Mouse (Mus musculus) central nervous system, embryonic 18 days (tissue): Measurements from ENCODE around the gene Bcat2. TPM values are rescaled to one million over a fixed set of nuclear protein-coding genes. Genes with fewer than 3 reads are reported as not detected.

Experiments
- polyA plus RNA-seq: library from polyadenylated mRNA; depleted of rRNA; stranded (reverse); fragments of >200 nt; gene quantifications from 2 replicates; pipeline ENCODE4 v1.2.3, GENCODE M21; 2012; rRNA removed

Bcat2 gene
- polyA plus RNA-seq = 36.4 and 37.4 TPM in 2 replicates

DNA sequence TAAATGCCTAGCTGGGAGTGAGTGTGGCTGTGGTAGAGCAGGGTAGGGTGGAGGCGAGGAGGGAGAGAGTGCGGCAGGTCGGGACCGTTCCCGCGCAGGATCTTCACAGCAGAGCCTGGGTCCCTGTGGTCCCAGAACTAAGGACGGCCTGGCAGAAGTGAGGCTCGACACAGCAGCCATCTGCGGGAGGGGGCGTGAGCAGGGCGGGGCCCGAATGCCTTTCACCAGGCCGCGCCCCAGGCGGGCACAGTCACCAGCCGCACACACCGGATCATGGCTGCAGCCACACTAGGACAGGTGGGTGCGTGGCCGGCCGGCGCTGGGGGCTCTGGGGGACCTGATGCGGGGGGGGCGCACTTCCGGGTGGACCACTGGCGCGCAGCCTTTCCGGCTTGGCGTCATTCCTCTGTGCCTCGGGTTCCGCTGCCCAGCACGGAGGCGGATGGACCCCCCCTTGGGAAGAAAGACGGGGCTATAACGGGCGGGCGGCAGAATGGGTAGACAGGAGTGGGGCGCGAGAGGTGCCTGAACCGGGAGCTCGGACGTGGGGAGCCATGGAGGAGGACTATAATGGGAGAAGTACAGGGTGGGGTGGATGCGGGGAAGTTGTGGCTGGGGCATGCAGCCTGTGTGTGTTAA is at the start of gene Bcat2:
Gene Bcat2, plus strand, starts transcription at position 51 of the 639 bp plus-strand sequence.

DNA sequence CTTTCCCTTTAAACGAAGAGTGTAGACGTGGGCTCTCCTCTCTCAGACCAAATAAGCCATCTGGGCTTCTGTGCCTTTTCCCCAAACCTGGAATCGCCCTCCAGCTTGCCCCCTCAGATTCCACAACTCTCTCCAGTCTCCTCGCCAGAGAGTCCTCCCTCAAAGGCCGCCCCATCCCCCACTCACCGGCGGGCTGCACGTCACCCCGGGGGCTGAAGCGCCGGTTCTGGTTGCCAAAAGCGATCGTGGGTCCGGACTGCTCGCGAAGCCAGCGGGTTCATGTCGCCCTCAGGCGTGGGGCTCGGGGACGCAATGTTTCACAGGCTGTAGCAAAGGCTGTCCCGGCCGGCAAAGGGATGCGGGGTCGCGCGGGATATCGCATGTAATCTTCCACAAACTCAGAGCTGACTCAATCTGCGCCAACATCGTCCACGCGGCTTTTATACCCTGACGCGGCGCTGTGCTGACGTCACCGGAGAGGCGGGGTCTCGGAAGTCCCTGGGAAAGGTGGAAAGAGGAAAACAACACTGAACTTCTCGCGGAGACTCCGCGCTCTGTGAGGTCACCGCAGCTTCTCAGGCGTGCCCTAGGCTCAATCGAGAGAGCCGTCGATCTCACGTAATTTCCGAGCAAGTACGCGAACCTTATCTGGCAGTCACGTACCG is 44.0 kb upstream of the Bcat2 start, which contains the start of the genes Ppp1r15a and Plekha4:
Gene Ppp1r15a, minus strand, starts transcription at position 460 of the 665 bp plus-strand sequence.
Gene Plekha4, plus strand, starts transcription at position 522 of the 665 bp plus-strand sequence.

GRCm38 (mm10) chr7:45554744-45555143 is 15.2 kb upstream of the Bcat2 start, which contains the start of gene Hsd17b14:
TSS of gene Hsd17b14 (plus strand) at chr7:45554893.

DNA sequence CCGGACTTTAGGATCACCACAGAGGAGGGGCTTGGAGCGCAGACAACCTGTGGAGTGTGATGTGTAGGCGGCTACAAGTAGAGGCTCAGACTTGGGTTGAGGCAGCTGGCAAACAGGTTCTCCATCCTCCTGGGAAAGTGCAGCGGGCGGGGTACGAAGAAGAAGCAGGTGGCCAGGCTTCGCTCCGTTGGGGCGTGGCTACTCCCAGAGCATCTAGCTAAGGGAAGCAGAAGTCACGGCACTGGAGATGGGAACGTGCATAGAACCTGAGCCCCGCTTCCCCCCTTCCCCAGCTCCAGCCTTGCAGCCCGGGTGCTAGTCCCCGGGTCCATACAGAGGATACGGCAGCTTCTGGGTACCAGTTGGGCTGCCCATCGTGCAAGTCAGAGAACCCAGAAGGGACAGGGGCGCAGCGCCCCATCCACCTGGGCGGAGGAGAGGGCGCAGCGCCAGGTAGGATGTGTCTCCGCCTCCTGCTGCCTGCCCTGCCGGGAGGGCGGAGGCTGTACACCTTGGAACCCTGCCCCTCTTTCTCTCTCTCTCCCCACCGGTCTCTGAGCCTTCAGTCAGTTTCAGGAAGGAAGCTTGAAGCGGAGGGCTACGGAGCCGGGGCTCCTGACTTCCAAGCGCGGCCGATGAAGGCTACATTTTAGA is 47.2 kb downstream of the Bcat2 start, which contains the start of gene Fut1:
Gene Fut1, plus strand, starts transcription at position 248 of the 654 bp plus-strand sequence.

DNA sequence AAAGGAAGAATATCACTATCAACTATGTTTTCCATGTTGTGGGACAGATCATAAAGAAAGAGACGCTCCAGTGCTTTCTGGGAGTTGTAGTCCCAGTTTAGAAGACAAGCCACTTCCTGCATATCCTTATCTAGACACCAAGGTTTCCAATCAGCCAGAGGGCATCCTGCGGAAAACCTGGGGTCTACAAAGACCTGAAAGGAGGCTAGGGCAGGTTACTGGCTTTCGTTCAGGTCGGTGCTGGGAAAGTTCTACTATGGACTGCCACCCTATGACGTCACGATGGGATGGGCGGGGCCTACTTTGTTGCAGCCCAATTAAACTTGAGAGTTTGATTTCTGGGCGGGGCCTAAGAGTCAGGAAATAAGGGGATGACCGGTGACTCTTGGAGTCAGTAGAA is 51.5 kb downstream of the Bcat2 start, which contains the start of gene Izumo1:
Gene Izumo1, plus strand, starts transcription at position 369 of the 400 bp plus-strand sequence.

DNA sequence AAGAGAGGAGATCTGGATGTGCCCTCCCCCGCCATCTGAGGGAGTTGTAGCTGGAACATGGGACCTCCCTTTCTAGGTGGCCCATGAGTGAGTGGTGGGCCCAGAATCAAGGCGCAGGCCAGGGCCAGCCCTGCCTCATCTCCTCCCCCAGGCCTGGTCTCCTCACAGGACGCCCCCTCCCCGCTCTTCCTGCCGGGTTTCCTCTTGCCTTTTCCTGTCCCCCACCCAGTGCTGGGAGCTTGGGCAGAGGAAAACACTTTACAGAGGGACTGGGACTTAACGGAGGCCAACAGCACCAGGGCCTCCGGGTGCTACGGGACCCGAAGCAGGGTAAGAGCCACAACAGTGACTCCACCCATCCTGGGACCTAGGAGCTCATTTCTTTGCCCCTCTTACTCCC is 57.3 kb downstream of the Bcat2 start, which contains the start of gene Rasip1:
Gene Rasip1, plus strand, starts transcription at position 228 of the 400 bp plus-strand sequence.

Other genes starting within 250 kb of the Bcat2 start
- 23.4 and 26.7 TPM in 2 replicates for gene Trpm4, start 236.4 kb upstream of the Bcat2 start, polyA plus RNA-seq
- 0.35 and 2.8 TPM in 2 replicates for gene Hrc, start 234.9 kb upstream of the Bcat2 start, polyA plus RNA-seq
- 60.6 and 63.5 TPM in 2 replicates for gene Ppfia3, start 203.1 kb upstream of the Bcat2 start, polyA plus RNA-seq
- gene Lin7b, start 199.6 kb upstream of the Bcat2 start, polyA plus RNA-seq = 59.8 and 63.1 TPM in 2 replicates
- 619 and 668 TPM in 2 replicates for gene Snrnp70, start 174.4 kb upstream of the Bcat2 start, polyA plus RNA-seq
- gene Kcna7, start 164.5 kb upstream of the Bcat2 start, polyA plus RNA-seq = 0.03 TPM in 1 of 2 replicates, not detected in the other
- 0.06 and 0.13 TPM in 2 replicates for gene Ntf5, start 156.5 kb upstream of the Bcat2 start, polyA plus RNA-seq
- gene Lhb, start 149.3 kb upstream of the Bcat2 start, polyA plus RNA-seq = 0.31 and 0.66 TPM in 2 replicates
- gene Gys1, start 135.3 kb upstream of the Bcat2 start, polyA plus RNA-seq = 23.7 and 24.0 TPM in 2 replicates
- 114 and 117 TPM in 2 replicates for gene Ruvbl2, start 132.1 kb upstream of the Bcat2 start, polyA plus RNA-seq
- 1,600 and 1,742 TPM in 2 replicates for gene Ftl1, start 110.3 kb upstream of the Bcat2 start, polyA plus RNA-seq
- 176 and 188 TPM in 2 replicates for gene Bax, start 103.3 kb upstream of the Bcat2 start, polyA plus RNA-seq
- 0.22 and 0.32 TPM in 2 replicates for gene Tulp2, start 88.3 kb upstream of the Bcat2 start, polyA plus RNA-seq
- gene Gm45808, start 83.3 kb upstream of the Bcat2 start, polyA plus RNA-seq = 0.17 TPM in 1 of 2 replicates, not detected in the other
- gene Dhdh, start 81.3 kb upstream of the Bcat2 start, polyA plus RNA-seq = 3.0 and 3.2 TPM in 2 replicates
- 99.6 and 103 TPM in 2 replicates for gene Nucb1, start 59.7 kb upstream of the Bcat2 start, polyA plus RNA-seq
- gene Ppp1r15a, start 43.9 kb upstream of the Bcat2 start, polyA plus RNA-seq = 13.4 and 14.0 TPM in 2 replicates
- gene Plekha4, start 43.8 kb upstream of the Bcat2 start, polyA plus RNA-seq = 2.4 and 6.4 TPM in 2 replicates
- 0.10 and 0.53 TPM in 2 replicates for gene Hsd17b14, start 15.3 kb upstream of the Bcat2 start, polyA plus RNA-seq
- gene Fgf21, start 45.3 kb downstream of the Bcat2 start, polyA plus RNA-seq = not detected in 2 replicates
- gene Fut1, start 47.1 kb downstream of the Bcat2 start, polyA plus RNA-seq = 0.04 and 0.21 TPM in 2 replicates
- 0.10 and 0.19 TPM in 2 replicates for gene Izumo1, start 51.7 kb downstream of the Bcat2 start, polyA plus RNA-seq
- gene Rasip1, start 57.3 kb downstream of the Bcat2 start, polyA plus RNA-seq = 15.5 and 16.0 TPM in 2 replicates
- 2.7 and 4.2 TPM in 2 replicates for gene Mamstr, start 69.8 kb downstream of the Bcat2 start, polyA plus RNA-seq
- 0.06 and 0.07 TPM in 2 replicates for gene Fut2, start 96.2 kb downstream of the Bcat2 start, polyA plus RNA-seq
- 0.48 and 0.64 TPM in 2 replicates for gene Ntn5, start 113.9 kb downstream of the Bcat2 start, polyA plus RNA-seq
- gene Sec1, start 124.2 kb downstream of the Bcat2 start, polyA plus RNA-seq = 0.43 and 0.63 TPM in 2 replicates
- gene Car11, start 129.7 kb downstream of the Bcat2 start, polyA plus RNA-seq = 162 and 178 TPM in 2 replicates
- gene Dbp, start 134.9 kb downstream of the Bcat2 start, polyA plus RNA-seq = 12.3 and 12.4 TPM in 2 replicates
- 517 and 597 TPM in 2 replicates for gene Rpl18, start 145.3 kb downstream of the Bcat2 start, polyA plus RNA-seq
- gene Sphk2, start 147.8 kb downstream of the Bcat2 start, polyA plus RNA-seq = 24.6 and 26.1 TPM in 2 replicates
- 0.25 and 0.30 TPM in 2 replicates for gene Fam83e, start 151.1 kb downstream of the Bcat2 start, polyA plus RNA-seq
- gene Spaca4, start 155.7 kb downstream of the Bcat2 start, polyA plus RNA-seq = not detected in 2 replicates
- 215 and 251 TPM in 2 replicates for gene Lmtk3, start 213.6 kb downstream of the Bcat2 start, polyA plus RNA-seq
- gene Sult2b1, start 214.5 kb downstream of the Bcat2 start, polyA plus RNA-seq = 6.0 and 6.2 TPM in 2 replicates
- gene Cyth2, start 244.4 kb downstream of the Bcat2 start, polyA plus RNA-seq = 223 and 229 TPM in 2 replicates